Mouse (Mus musculus) adrenal gland, adult 18-20 months (tissue): Measurements from ENCODE around the gene Ttll8. TPM values are rescaled to one million over a fixed set of nuclear protein-coding genes. Genes with fewer than 3 reads are reported as not detected.

ENCODE experiments used
- DNase-seq, 2 experiments: peaks; one replicate each; pipeline ENCODE4 v3.0.0; 2021 to 2022; ENCODE audit warnings: low spot score in 2 of 2
- total RNA-seq, 2 experiments: library from RNA; stranded (reverse); gene quantifications; 1 replicate in 1 of 2; 2 replicates in 1 of 2; pipeline ENCODE4 v1.2.3; 2021

The Ttll8 gene
- total RNA-seq, 2 experiments from 2014 or later: 0.10 TPM; not detected in 1

GRCm38 (mm10) chr15:88885376-88885775, 68.8 kb downstream of the Ttll8 start:
- no peak for DNase-seq

- no peak for DNase-seq
Measured at GRCm38 (mm10) chr15:88883342-88883741, 70.9 kb downstream of the Ttll8 start.

GRCm38 (mm10) chr15:88882851-88883250, 71.4 kb downstream of the Ttll8 start:
- no peak for DNase-seq

GRCm38 (mm10) chr15:88881253-88882044, 72.8 kb downstream of the Ttll8 start:
- DNase-seq: no peak

- DNase-seq: no peak
Measured at GRCm38 (mm10) chr15:88877021-88877400, 77.2 kb downstream of the Ttll8 start.

GRCm38 (mm10) chr15:88876155-88877020, 77.8 kb downstream of the Ttll8 start:
- peak; percentile 91 to 94 for DNase-seq

GRCm38 (mm10) chr15:88875625-88876081, 78.6 kb downstream of the Ttll8 start:
- no peak for DNase-seq

- no peak for DNase-seq
Measured at GRCm38 (mm10) chr15:88874477-88874876, 79.7 kb downstream of the Ttll8 start.

- DNase-seq: no peak
Measured at GRCm38 (mm10) chr15:88874061-88874460, 80.2 kb downstream of the Ttll8 start.

GRCm38 (mm10) chr15:88870418-88871185, 83.6 kb downstream of the Ttll8 start:
- peak in 1 of 2 experiments; percentile 50 for DNase-seq

GRCm38 (mm10) chr15:88868024-88868742, 86.0 kb downstream of the Ttll8 start:
- DNase-seq: no peak

- DNase-seq: peak in 1 of 2 experiments; percentile 51
Measured at GRCm38 (mm10) chr15:88867368-88868023, 86.7 kb downstream of the Ttll8 start.

GRCm38 (mm10) chr15:88866934-88867356, 87.3 kb downstream of the Ttll8 start:
- DNase-seq: peak in 1 of 2 experiments; percentile 37

- DNase-seq: no peak
Measured at GRCm38 (mm10) chr15:88865888-88866695, 88.1 kb downstream of the Ttll8 start.

- no peak for DNase-seq
Measured at GRCm38 (mm10) chr15:88865061-88865460, 89.2 kb downstream of the Ttll8 start.

- peak in 1 of 2 experiments; percentile 48 for DNase-seq
Measured at GRCm38 (mm10) chr15:88864270-88865030, 89.8 kb downstream of the Ttll8 start.

GRCm38 (mm10) chr15:88863695-88864231, 90.5 kb downstream of the Ttll8 start:
- DNase-seq: peak; percentile 81
